Mouse (Mus musculus) embryonic stem cell, embryonic (primary cell): ENCODE measurements around the gene Pex3.

ENCODE experiments used
- CTCF ChIA-PET, 4 experiments: fragments of 300-600 bp in 2 of 4; fragments of 350-600 bp in 2 of 4; sonication (Branson Sonifier 250); formaldehyde crosslinking; loops; one replicate each; lab custom pipeline; 2022; ENCODE audit warnings: inconsistent platforms in 2 of 4; lab: Charles Lee
- POLR2A ChIA-PET, 4 experiments: fragments of 300-600 bp in 2 of 4; fragments of 350-600 bp in 2 of 4; sonication (Branson Sonifier 250); formaldehyde crosslinking; loops; one replicate each; lab custom pipeline; 2022; ENCODE audit warnings: antibody characterized with exemption in 4 of 4, inconsistent platforms in 1 of 4; lab: Charles Lee

Gene Pex3

DNA sequence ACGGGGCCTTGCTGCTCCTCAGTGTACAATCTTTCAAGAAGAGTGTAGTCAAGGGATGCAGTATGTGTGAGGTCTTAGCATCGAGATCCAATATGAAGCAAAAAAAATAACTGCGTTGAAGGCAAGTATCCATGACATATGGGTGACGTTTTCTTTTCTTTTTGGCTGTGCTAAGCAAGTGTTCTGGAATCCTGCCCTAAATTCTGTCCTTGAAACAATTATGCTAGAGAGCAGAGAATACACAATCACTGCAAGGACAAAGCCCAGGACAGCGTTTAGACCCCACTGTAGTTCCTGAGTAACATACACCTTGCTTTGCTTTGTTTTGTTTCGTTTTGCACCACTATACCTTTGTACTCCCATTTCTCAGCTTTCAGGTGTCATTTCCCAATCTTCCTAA lies 73.6 kb downstream of the Pex3 start:
- CTCF ChIA-PET: no interaction called here
- POLR2A ChIA-PET: interaction anchor here in 2 of 4 experiments (0.9 to 1.0 kb wide), 2 partner anchors 9 to 20 kb away, joined by 3 read pairs; no protein-coding TSS in a partner anchor

- ChIA-PET POLR2A (interaction anchor here in 3 of 4 experiments (0.6 to 2.5 kb wide), 15 partner anchors 9 to 1099 kb away, joined by 3 to 10 read pairs (median 4); partner anchors contain the start of genes Pex3 (in 2 of the 3) and Adat2 (in 1 of the 3)), CTCF (interaction anchor here in 2 of 4 experiments (0.6 to 0.8 kb wide), 2 partner anchors 41 to 452 kb away, joined by 4 to 8 read pairs; no protein-coding TSS in a partner anchor)
Observed at GRCm38 (mm10) chr10:13475121-13475520, 77.8 kb downstream of the Pex3 start.

DNA sequence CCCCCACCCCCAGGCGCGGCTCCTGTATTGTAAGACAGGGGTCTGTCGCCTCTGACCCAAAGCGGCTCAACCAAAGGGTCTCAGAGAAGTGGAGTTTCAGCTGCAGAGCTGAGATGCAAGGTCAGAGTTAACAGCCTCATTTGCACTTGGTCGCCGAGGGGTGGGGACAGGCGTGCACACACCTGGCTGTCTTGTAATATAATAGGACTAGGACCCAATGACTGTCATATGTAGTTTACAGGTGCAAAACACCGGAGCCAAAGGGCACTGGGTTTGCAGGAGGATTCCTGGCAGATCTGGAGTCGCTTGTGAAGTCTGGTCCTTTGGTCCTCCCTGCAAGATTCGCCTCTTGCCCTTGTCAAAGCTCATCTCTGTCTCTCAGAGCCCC lies 78.4 kb downstream of the Pex3 start:
- POLR2A ChIA-PET: interaction anchor here in 3 of 4 experiments (0.6 to 2.5 kb wide), 14 partner anchors 9 to 1099 kb away, joined by 3 to 10 read pairs (median 4); partner anchors contain the start of genes Pex3 (in 2 of the 3) and Adat2 (in 1 of the 3)

More for the DNA sequence above, 78.4 kb downstream of the Pex3 start:
- CTCF ChIA-PET: no interaction called here
